Mouse (Mus musculus) CD4-positive helper T cell, adult 2 months (primary cell): ENCODE measurements at regions not wholly inside any gene's neighbourhood (a gene's known extent, or its start where the extent isn't known, plus 50 kb on each side); places are given as distances from the start of the nearest gene placed in this dataset.
A peak's percentile ranks its signal among the peaks of the same experiment; 100 is the strongest.

Source experiments
- DNase-seq: peaks from one replicate; pipeline ENCODE4 v3.0.0-alpha.2; 2012; ENCODE audit warnings: low read depth, missing footprints, low spot score

- DNase-seq: no peak
Measured at GRCm38 (mm10) chr1:98192671-98193070, 97.2 kb upstream of the Pam start.

DNA sequence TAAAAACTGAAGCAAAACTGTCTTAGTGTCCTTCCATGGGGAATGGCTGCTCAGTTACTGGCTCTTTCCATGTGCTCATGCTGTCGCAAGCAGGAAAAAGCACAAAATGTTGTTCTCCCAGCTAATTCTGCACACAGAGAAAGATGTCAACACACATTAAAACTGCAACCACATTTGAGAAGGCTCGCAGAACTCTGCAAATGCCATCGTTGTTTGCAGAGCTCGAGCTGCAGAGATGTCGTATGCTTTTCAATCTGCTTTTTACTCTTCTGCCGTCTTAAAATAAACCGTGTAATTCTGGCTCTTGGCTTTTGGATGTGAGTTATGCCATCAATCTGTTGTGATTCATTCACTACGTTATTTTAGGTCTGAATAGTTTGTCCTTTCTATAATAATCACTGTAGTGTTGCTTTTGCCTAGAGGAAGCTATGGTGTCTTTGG, 96.6 kb upstream of the Pam start:
- no peak for DNase-seq

- DNase-seq: no peak
Measured at GRCm38 (mm10) chr1:98191331-98191730, 95.9 kb upstream of the Pam start.

DNA sequence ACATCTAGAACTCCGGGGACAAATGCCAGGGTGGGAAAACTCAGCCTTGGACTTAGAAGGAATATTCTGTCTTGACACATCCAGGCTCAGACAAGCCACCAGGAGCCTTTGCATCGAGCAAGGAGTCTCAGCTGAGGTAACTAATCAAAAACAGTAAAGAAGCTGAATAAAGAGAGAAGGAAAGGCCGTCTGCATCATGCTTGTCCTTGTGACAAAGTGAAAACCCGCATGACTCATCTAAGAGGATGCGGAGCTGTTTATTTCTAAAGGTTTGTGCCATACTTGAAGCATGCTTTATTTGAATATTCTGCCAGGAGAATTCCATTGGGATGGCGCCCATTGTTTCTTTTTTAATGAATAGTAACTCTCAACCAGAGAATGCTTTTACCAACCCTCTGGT, 95.3 kb upstream of the Pam start:
- DNase-seq: no peak

DNA sequence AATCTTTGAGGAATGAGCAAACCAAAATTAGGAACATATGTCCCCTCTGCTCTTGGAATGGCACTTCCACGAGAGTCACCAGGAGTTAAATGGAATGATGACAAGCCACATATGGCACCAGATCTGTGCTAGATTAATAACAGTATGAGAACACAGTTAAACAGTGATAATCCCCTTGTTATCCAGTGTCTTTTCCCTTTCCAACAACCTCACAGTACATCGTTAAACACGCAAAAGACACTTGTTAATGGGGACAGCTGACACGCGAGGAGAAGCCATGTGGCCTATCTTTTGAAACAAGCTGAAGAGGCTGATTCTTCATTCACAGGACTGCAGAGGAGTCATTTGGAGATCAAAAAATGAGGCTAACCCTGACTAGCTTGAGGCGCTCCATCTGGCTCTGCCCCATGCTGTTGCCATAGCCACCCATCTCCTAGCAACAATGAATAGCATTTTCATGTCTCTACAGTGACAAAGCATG, 94.6 kb upstream of the Pam start:
- DNase-seq: no peak

- DNase-seq: no peak
Measured at GRCm38 (mm10) chr1:98180372-98180771, 84.9 kb upstream of the Pam start.

GRCm38 (mm10) chr1:98179030-98179429, 83.6 kb upstream of the Pam start:
- peak; percentile 4 for DNase-seq

GRCm38 (mm10) chr1:98174811-98175132, 79.3 kb upstream of the Pam start:
- no peak for DNase-seq

GRCm38 (mm10) chr1:98173907-98174810, 78.7 kb upstream of the Pam start:
- DNase-seq: no peak

DNA sequence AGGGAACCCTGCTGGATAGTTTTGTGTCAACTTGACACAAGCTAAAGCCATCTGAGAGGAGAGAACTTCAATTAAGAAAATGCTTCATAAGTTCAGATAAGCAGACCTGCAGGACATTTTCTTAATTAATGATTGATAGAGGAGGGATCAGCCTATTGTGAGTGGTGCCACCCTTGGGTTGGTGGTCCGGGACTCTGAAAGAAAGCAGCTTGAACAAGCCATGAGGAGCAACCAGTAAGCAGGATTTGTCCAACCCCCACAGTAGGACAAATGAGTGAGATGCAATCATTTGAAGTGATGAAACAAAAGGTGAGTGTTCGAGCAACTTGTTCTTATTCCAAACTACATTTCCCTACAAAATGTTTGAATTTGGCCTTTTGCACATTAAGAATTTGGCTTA, 78.0 kb upstream of the Pam start:
- DNase-seq: no peak

- no peak for DNase-seq
Measured at GRCm38 (mm10) chr1:98171291-98171690, 75.8 kb upstream of the Pam start.

GRCm38 (mm10) chr1:98169352-98169751, 73.9 kb upstream of the Pam start:
- DNase-seq: no peak

DNA sequence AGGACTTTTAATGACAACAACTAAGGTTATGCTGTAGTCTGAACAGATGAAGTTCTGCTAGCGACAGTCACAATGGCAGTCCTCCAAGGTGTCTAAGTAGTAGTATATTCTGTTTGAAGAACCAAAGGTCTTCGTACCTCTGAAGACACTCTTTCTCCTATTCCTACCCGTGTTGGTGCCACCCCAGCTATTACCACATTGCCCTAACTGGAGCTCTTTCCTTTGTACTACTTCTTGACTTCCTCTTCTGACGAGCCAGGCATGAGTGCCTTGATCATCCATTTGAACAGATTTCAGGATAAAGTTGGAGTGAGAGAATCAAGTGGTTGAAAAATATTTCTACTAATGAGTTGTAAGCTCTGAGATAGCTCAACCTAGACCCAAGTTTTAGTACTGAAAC, 72.4 kb upstream of the Pam start:
- no peak for DNase-seq

- DNase-seq: no peak
Measured at GRCm38 (mm10) chr1:98162639-98162927, 67.1 kb upstream of the Pam start.

- no peak for DNase-seq
Measured at GRCm38 (mm10) chr1:98161882-98162638, 66.6 kb upstream of the Pam start.

- no peak for DNase-seq
Measured at GRCm38 (mm10) chr1:98158969-98159368, 63.5 kb upstream of the Pam start.

DNA sequence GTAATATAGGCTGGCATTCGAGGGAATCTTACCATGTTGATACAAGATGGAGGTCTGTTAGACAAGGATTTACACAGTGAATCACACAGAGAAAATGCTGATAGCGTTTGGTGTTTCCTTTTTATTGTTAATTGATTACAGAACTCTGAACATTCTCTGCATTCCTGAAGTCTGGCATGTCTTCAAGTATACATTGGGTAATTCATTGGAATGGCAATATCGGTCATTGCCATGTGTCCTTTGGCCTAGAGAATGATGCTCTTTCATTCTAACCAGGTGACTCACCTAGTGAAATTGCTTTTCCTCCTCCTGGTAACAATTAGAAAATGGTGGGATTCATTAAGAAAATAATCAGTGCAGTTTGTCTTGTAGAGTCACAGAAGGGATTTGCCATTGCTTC, 51.9 kb upstream of the Pam start:
- no peak for DNase-seq
